Mouse (Mus musculus) hindbrain, embryonic 16.5 days (tissue): ENCODE data around the gene Slc6a19. TPM values are rescaled to one million over a fixed set of nuclear protein-coding genes. Genes with fewer than 3 reads are reported as not detected.

Source experiments
- ATAC-seq: fragments of 200-750 bp; cut with Nextera tagmentation; 2 replicates; pipeline ENCODE4 v1.8.0; 2017; ENCODE audit warnings: moderate TSS enrichment, moderate library complexity
- H3K27ac ChIP-seq: fragments of 300-500 bp; sonication (generic); 2 replicates; pipeline ENCODE4 v1.5.1; 2014; ENCODE audit warnings: low read depth, mild to moderate bottlenecking, control low read depth, low read length, moderate library complexity
- H3K27me3 ChIP-seq: fragments of 300-500 bp; sonication (generic); replicated peaks from 2 replicates; pipeline ENCODE4 v1.6.1; 2014; ENCODE audit warnings: low read length; ENCODE audit not compliant: control insufficient read depth, insufficient read depth
- H3K36me3 ChIP-seq: fragments of 300-500 bp; sonication (generic); 2 replicates; pipeline ENCODE4 v1.6.1; 2014; ENCODE audit warnings: mild to moderate bottlenecking, low read length, moderate library complexity, mixed read lengths; ENCODE audit not compliant: control insufficient read depth, insufficient read depth
- H3K4me1 ChIP-seq: fragments of 300-500 bp; sonication (generic); 2 replicates; pipeline ENCODE4 v1.6.1; 2014; ENCODE audit warnings: low read depth, low read length; ENCODE audit not compliant: control insufficient read depth, insufficient read depth
- H3K4me2 ChIP-seq: fragments of 300-500 bp; sonication (generic); 2 replicates; pipeline ENCODE4 v1.6.1; 2014; ENCODE audit warnings: mild to moderate bottlenecking, low read length, control low read depth, moderate library complexity
- H3K4me3 ChIP-seq: fragments of 300-500 bp; sonication (generic); 2 replicates; pipeline ENCODE4 v1.5.1; 2014; ENCODE audit warnings: mild to moderate bottlenecking, low read length, control low read depth, moderate library complexity
- H3K9ac ChIP-seq: fragments of 300-500 bp; sonication (generic); 2 replicates; pipeline ENCODE4 v1.6.1; 2014; ENCODE audit warnings: low read depth, mild to moderate bottlenecking, control low read depth, low read length, moderate library complexity
- H3K9me3 ChIP-seq: fragments of 300-500 bp; sonication (generic); 2 replicates; pipeline ENCODE4 v1.6.1; 2014; ENCODE audit warnings: mild to moderate bottlenecking, low read length, moderate library complexity; ENCODE audit not compliant: control insufficient read depth
- WGBS: fragments of 180-500 bp; shearing (Covaris S2); extraction: QIAGEN DNeasy Blood & Tissue Kit; methylation state at CpG from one replicate; pipeline ENCODE4 v1.1.7; 2014; 5-methylcytosine and 5-hydroxymethylcytosine counted together
- polyA plus RNA-seq: library from polyadenylated mRNA; unstranded; fragments of >200 nt; fragmentation: Nextera tagmentation; extraction: Ambion mirVana; gene quantifications from 2 replicates; pipeline ENCODE4 v1.2.1, GENCODE M21; 2015

Slc6a19 gene
- polyA plus RNA-seq, 1 experiment from 2014 or later: 0.50 TPM

GRCm38 (mm10) chr13:73685502-73685901, 19.2 kb downstream of the Slc6a19 start:
- Histone ChIP-seq H3K27ac (no peak overlapping the region), H3K36me3 (no peaks in the 10 kb centered on the region), H3K4me1 (no peaks in the 10 kb centered on the region), H3K27me3 (no peaks in the 10 kb centered on the region), H3K4me3 (no peak overlapping the region), H3K4me2 (no peak overlapping the region), H3K9me3 (no peaks in the 10 kb centered on the region), H3K9ac (no peak overlapping the region)
- 83% methylated on average over 6 of the region's 6 CpGs for WGBS
- ATAC-seq: no peak

DNA sequence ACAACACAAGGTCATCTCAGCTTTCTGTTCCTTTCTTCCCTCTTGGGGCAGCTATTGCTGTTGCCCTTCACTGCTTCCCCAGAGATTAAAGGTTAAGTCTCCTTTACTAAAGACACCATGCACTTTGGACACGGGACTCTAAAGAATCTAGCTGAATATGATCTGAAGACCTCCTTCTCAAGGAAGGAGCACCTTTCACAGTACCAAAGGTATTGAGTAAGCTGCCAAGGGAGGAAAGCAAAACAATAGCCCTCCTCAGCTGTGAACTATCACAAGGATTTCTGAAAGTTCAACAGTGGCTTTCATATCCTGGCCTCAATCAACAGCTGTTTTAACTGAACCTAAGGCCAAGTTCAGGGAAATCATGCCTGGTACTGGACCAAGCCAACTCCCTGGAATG, 20.3 kb downstream of the Slc6a19 start:
- Histone ChIP-seq H3K27ac (no peak overlapping the region), H3K9ac (no peak overlapping the region), H3K4me3 (no peak overlapping the region), H3K27me3 (no peaks in the 10 kb centered on the region), H3K4me2 (no peak overlapping the region), H3K4me1 (no peaks in the 10 kb centered on the region), H3K9me3 (no peaks in the 10 kb centered on the region), H3K36me3 (no peaks in the 10 kb centered on the region)
- WGBS: 71% methylated on average over 1 of the region's 1 CpGs
- no peak for ATAC-seq

DNA sequence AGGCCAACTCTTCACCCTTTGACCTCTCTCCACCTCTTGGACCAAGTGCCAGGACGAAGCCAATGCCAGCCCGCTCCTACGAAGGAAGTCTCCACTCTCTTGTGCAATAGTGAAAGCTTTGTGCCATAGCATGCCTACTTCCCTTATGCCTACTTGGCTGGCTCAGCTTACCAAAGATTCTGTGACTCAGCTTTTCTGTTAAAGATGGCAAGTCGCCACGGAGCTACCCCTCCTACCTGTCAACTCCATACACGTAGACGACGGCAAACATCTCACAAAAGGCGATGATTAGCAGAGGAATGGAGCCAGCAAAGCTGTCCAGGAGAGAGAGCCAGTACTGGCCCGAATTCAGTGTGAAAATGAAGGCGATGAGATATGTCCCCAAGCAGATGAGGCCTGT, 21.0 kb downstream of the Slc6a19 start:
- no peak overlapping the region for H3K4me2 ChIP-seq
- H3K27me3 ChIP-seq: no peaks in the 10 kb centered on the region
- no peaks in the 10 kb centered on the region for H3K36me3 ChIP-seq
- no peaks in the 10 kb centered on the region for H3K4me1 ChIP-seq
- WGBS: 82% methylated on average over 11 of the region's 11 CpGs
- ATAC-seq: no peak
- no peaks in the 10 kb centered on the region for H3K9me3 ChIP-seq
- H3K4me3 ChIP-seq: no peak overlapping the region
- H3K27ac ChIP-seq: no peak overlapping the region
- H3K9ac ChIP-seq: no peak overlapping the region

GRCm38 (mm10) chr13:73682226-73682625, 22.4 kb downstream of the Slc6a19 start:
- Histone ChIP-seq H3K9ac (no peak overlapping the region), H3K4me3 (no peak overlapping the region), H3K4me2 (no peak overlapping the region), H3K36me3 (no peaks in the 10 kb centered on the region), H3K4me1 (no peaks in the 10 kb centered on the region), H3K27me3 (no peaks in the 10 kb centered on the region), H3K9me3 (no peaks in the 10 kb centered on the region), H3K27ac (no peak overlapping the region)
- 91% methylated on average over 2 of the region's 2 CpGs for WGBS
- ATAC-seq: no peak

DNA sequence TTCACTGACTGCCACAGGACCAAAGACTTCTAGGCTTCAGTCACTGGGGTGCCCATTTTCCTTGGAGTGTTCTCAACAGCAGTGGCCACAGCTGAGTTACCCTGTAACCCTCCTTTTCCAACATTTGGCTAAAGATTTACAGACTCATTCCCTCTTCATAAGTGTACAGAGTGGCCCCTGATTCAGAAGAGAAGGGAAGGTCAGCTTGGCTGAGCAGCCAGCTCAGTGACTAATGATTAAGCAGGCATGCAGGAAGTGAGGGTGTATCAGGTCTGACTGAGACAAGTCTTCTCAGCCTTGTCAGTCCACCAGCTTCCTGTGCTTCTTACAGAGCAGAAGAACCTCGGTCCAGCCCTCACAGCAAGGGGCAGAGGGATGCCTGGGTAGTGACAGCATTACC, 24.3 kb downstream of the Slc6a19 start:
- Histone ChIP-seq H3K36me3 (no peaks in the 10 kb centered on the region), H3K27me3 (no peaks in the 10 kb centered on the region), H3K9ac (no peak overlapping the region), H3K27ac (no peak overlapping the region), H3K4me3 (no peak overlapping the region), H3K4me1 (no peaks in the 10 kb centered on the region), H3K9me3 (no peaks in the 10 kb centered on the region), H3K4me2 (no peak overlapping the region)
- 29% methylated on average over 1 of the region's 1 CpGs for WGBS
- ATAC-seq: no peak

- Histone ChIP-seq H3K27me3 (no peaks in the 10 kb centered on the region), H3K36me3 (no peaks in the 10 kb centered on the region), H3K27ac (no peak overlapping the region), H3K4me1 (no peaks in the 10 kb centered on the region), H3K9me3 (no peaks in the 10 kb centered on the region), H3K4me3 (no peak overlapping the region), H3K9ac (no peak overlapping the region), H3K4me2 (no peak overlapping the region)
- 53% methylated on average over 2 of the region's 2 CpGs for WGBS
- no peak for ATAC-seq
These were observed 25.4 kb downstream of the Slc6a19 start for GRCm38 (mm10) chr13:73679311-73679710.

GRCm38 (mm10) chr13:73677853-73678252, 26.8 kb downstream of the Slc6a19 start, which contains the start of gene Slc6a18:
Gene Slc6a18 (minus strand): TSS chr13:73678023.
- Histone ChIP-seq H3K36me3 (no peaks in the 10 kb centered on the region), H3K9ac (no peak within 1 kb of the TSS), H3K27me3 (no peaks in the 10 kb centered on the region), H3K9me3 (no peaks in the 10 kb centered on the region), H3K4me1 (no peaks in the 10 kb centered on the region), H3K27ac (no peak within 1 kb of the TSS), H3K4me3 (no peak within 1 kb of the TSS), H3K4me2 (no peak within 1 kb of the TSS)
- 88% methylated on average over 3 of the region's 3 CpGs for WGBS
- no peak for ATAC-seq

- 93% methylated on average over 7 of the region's 7 CpGs for WGBS
- Histone ChIP-seq H3K4me2 (no peak overlapping the region), H3K9ac (no peak overlapping the region)
These were observed 29.5 kb downstream of the Slc6a19 start for GRCm38 (mm10) chr13:73675161-73675560.

DNA sequence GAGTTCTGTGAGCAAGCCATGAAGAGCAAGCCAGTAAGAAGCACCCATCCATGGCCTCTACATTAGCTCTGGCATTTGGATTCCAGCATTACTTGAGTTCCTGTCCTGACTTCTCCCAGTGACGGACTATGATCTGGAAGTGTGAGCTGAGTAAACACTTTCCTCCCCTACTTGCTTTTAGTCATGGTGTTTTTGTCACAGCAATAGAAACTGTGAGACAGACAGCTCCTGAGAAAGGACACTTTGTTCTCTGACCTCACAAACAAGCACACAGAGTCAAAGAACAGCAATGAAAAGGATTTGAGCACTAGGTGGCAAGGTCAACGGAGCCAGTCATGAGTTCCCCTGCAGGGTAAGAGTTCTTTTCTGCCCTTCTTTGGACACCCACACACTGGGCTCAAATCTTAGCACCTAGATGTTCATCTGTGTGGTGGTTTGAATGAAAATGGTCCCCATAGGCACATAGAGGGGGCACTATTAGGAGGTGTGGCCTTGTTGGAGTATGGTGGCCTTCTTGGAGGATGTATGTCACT, 44.4 kb downstream of the Slc6a19 start:
- H3K4me1 ChIP-seq: no peaks in the 10 kb centered on the region
- H3K9me3 ChIP-seq: no peaks in the 10 kb centered on the region
- WGBS: 66% methylated on average over 2 of the region's 2 CpGs

More at GRCm38 (mm10) chr13:73675161-73675560, 29.5 kb downstream of the Slc6a19 start:
- H3K36me3 ChIP-seq: no peaks in the 10 kb centered on the region
- no peak for ATAC-seq
- no peaks in the 10 kb centered on the region for H3K9me3 ChIP-seq
- H3K4me3 ChIP-seq: no peak overlapping the region
- no peaks in the 10 kb centered on the region for H3K27me3 ChIP-seq
- no peak overlapping the region for H3K27ac ChIP-seq
- no peaks in the 10 kb centered on the region for H3K4me1 ChIP-seq

DNA sequence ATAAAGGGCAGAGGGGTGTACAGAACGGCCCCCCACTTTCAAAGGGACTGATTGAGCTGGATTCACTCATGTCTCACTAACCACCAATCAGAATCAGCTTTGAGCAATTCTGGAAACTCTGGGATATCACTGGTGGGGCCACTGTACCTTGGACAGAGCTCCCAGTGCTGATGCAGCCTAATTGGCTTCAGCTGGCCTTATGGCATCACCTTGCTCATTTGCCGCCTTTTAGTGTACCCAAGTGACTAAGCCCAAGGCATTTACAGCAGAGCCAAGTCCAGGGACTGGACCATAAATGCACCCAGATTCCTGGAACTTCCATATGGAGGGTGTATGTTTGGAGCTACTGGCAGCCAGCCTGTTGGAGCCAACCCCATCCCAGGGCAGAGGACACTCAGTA, 45.7 kb downstream of the Slc6a19 start:
- no peak overlapping the region for H3K27ac ChIP-seq
- ATAC-seq: no peak
- no peaks in the 10 kb centered on the region for H3K4me1 ChIP-seq
- WGBS: 64% methylated on average over 2 of the region's 2 CpGs
- H3K4me2 ChIP-seq: no peak overlapping the region
- H3K9me3 ChIP-seq: no peaks in the 10 kb centered on the region
- no peaks in the 10 kb centered on the region for H3K36me3 ChIP-seq
- no peak overlapping the region for H3K9ac ChIP-seq
- no peak overlapping the region for H3K4me3 ChIP-seq
- no peaks in the 10 kb centered on the region for H3K27me3 ChIP-seq

More for the DNA sequence above, 44.4 kb downstream of the Slc6a19 start:
- no peak overlapping the region for H3K4me3 ChIP-seq
- no peak overlapping the region for H3K4me2 ChIP-seq
- no peaks in the 10 kb centered on the region for H3K27me3 ChIP-seq
- H3K27ac ChIP-seq: no peak overlapping the region
- H3K9ac ChIP-seq: no peak overlapping the region
- H3K36me3 ChIP-seq: no peaks in the 10 kb centered on the region
- ATAC-seq: no peak
